Mouse (Mus musculus) ES-CJ7 (cell line): Measurements from ENCODE around the gene Tnni3k.

Source experiments
- DNase-seq: peaks from one replicate; pipeline ENCODE4 v3.0.0; 2011; ENCODE audit warnings: low read depth, low spot score

Tnni3k gene

DNA sequence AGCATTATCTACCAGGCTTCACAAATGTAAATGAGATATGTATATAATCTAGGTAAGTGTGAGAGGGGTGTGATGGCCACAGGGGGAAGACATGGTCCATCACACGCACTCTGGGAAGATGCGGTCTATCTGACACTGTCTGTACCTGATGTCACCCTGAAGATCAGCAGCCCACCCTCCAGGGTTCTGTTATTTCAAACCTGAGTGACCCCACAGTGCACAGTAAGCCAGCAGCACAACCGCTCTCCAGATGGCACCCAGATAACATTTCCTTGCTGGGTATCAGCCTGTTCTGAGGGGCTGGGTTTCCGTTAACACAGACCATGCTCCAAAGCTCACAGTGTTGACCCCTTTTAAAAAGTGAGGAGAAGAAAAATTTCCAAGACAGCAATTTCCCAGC lies 288.9 kb downstream of the Tnni3k start:
- DNase-seq = no peak

- DNase-seq = no peak
Observed at GRCm38 (mm10) chr3:154764115-154764514, 291.1 kb downstream of the Tnni3k start.

GRCm38 (mm10) chr3:154763374-154763773 lies 291.8 kb downstream of the Tnni3k start:
- DNase-seq = no peak

GRCm38 (mm10) chr3:154761108-154761507 lies 294.1 kb downstream of the Tnni3k start:
- DNase-seq = no peak

- no peak for DNase-seq
Observed at GRCm38 (mm10) chr3:154758089-154758488, 297.1 kb downstream of the Tnni3k start.

GRCm38 (mm10) chr3:154755225-154755624 lies 300.0 kb downstream of the Tnni3k start:
- DNase-seq = no peak

- no peak for DNase-seq
Observed at GRCm38 (mm10) chr3:154754505-154754904, 300.7 kb downstream of the Tnni3k start.

DNA sequence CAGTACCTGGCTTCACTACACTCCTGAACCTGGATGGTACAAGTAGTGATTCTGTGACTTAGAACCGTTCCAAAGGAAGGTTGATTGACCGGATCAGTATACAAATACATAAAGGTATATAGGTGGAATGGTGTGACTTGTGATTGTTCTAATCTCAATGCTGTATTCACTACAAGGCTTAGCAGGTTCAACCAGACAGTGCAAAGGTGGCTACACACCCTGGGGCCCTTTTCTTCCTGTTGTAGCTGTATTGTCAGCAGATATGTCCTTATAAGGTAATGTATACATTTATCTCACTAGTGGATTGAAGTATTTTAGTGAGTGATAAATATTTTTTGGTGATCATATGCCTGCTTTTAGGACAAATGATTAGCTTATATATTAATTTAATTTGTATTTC lies 310.9 kb downstream of the Tnni3k start:
- DNase-seq = no peak

GRCm38 (mm10) chr3:154742927-154743326 lies 312.3 kb downstream of the Tnni3k start:
- DNase-seq = no peak

GRCm38 (mm10) chr3:154741496-154741895 lies 313.7 kb downstream of the Tnni3k start:
- no peak for DNase-seq
